Mouse (Mus musculus) erythroblast, embryonic 14.5 days (primary cell): ENCODE data around the gene Mybpc2.

Experiments
- GATA1 ChIP-seq: IDR thresholded peaks from 2 replicates; pipeline ENCODE4 v1.6.1; 2012; ENCODE audit warnings: low read length, inconsistent platforms, mixed read lengths
- TAL1 ChIP-seq: IDR thresholded peaks from 3 replicates; pipeline ENCODE4 v1.6.1; 2012; ENCODE audit warnings: low read length, inconsistent platforms, mixed read lengths

DNA sequence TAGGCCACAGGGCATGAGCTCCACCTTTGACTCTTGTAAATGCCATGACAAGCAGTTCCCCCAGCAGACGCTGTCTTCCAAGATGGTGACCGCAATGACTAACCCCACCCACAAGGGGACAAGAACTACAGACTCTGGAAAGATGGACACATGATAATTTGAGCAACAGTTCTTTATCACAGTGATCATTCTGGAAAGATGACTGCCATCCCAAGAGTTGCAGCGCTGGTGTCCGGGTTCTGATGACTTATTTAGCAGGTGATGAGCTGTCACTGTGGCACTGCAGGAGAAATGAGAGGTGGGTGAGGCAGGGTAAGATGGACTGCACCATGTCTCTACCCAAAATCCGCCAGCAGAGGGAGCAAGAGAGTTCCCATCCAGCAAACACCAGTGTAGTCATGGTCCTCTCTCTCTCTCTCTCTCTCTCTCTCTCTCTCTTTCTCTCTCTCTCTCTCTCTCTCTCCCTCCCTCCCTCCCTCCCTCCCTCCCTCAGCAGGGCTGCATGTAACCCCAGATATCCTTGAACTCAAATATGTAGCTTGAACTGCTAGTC is 22.8 kb downstream of the Mybpc2 start:
- no peak for TF ChIP-seq TAL1
- no peak for TF ChIP-seq GATA1
